Mouse (Mus musculus) thymus, adult 2 months (tissue): ENCODE data around the gene Kirrel3.

Experiments used
- CTCF ChIP-seq: fragments of 200-500 bp; IDR thresholded peaks from 2 replicates; pipeline ENCODE4 v1.5.1; 2012; ENCODE audit warnings: mild to moderate bottlenecking, control low read depth, low read length, moderate library complexity, borderline replicate concordance; ENCODE audit not compliant: control insufficient read depth, poor library complexity, insufficient read depth; ENCODE audit errors: extremely low read depth
- POLR2A ChIP-seq: fragments of 200-500 bp; IDR thresholded peaks from 2 replicates; pipeline ENCODE4 v1.6.1; 2012; ENCODE audit warnings: mild to moderate bottlenecking, low read length, control low read depth, moderate library complexity; ENCODE audit not compliant: control insufficient read depth, poor library complexity, insufficient read depth; ENCODE audit errors: extremely low read depth

DNA sequence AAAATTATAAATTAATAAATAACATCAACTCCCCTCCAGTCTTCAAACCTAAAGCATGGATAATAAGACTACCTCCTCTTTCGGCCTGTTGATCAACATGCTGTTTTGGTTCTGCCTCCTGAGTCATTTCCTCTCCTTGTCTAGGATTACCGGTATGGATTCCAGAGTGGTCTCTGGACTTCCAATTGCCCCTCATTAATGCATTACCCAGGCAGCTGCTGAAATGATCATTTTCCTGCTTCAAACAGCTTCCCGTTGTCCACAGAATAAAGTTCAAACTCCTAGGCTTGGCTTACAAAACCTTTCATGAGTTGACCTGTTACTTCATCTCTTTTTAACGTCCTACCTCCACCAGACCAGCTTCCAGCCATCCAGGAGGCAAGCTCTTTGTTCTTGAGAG is 309.5 kb downstream of the Kirrel3 start:
- no peak for TF ChIP-seq CTCF
- no peak for TF ChIP-seq POLR2A
